Mouse (Mus musculus) lung, embryonic 15.5 days (tissue): ENCODE measurements around the gene Rcan1. TPM values are rescaled to one million over a fixed set of nuclear protein-coding genes. Genes with fewer than 3 reads are reported as not detected.

Experiments
- ATAC-seq: fragments of 200-750 bp; cut with Nextera tagmentation; 2 replicates; pipeline ENCODE4 v1.8.0; 2017; ENCODE audit warnings: moderate number of reproducible peaks, borderline replicate concordance; ENCODE audit not compliant: low FRiP score, low TSS enrichment; ENCODE audit errors: extremely low read depth
- H3K27ac ChIP-seq: fragments of 300-500 bp; sonication (generic); 2 replicates; pipeline ENCODE4 v1.5.1; 2015; ENCODE audit warnings: moderate library complexity, mild to moderate bottlenecking, inconsistent platforms
- H3K27me3 ChIP-seq: fragments of 300-500 bp; sonication (generic); 2 replicates; pipeline ENCODE4 v1.6.1; 2015; ENCODE audit warnings: inconsistent platforms
- H3K36me3 ChIP-seq: fragments of 300-500 bp; sonication (generic); 2 replicates; pipeline ENCODE4 v1.6.1; 2015; ENCODE audit warnings: inconsistent platforms
- H3K4me1 ChIP-seq: fragments of 300-500 bp; sonication (generic); 2 replicates; pipeline ENCODE4 v1.6.1; 2015; ENCODE audit warnings: inconsistent platforms
- H3K4me2 ChIP-seq: fragments of 300-500 bp; sonication (generic); 2 replicates; pipeline ENCODE4 v1.6.1; 2015; ENCODE audit warnings: inconsistent platforms, mild to moderate bottlenecking, moderate library complexity
- H3K4me3 ChIP-seq: fragments of 300-500 bp; sonication (generic); 2 replicates; pipeline ENCODE4 v1.5.1; 2015; ENCODE audit warnings: mild to moderate bottlenecking, inconsistent platforms
- H3K9ac ChIP-seq: fragments of 300-500 bp; sonication (generic); 2 replicates; pipeline ENCODE4 v1.6.1; 2015; ENCODE audit warnings: inconsistent platforms
- H3K9me3 ChIP-seq: fragments of 300-500 bp; sonication (generic); 2 replicates; pipeline ENCODE4 v1.6.1; 2016; ENCODE audit warnings: inconsistent platforms
- WGBS: fragments of 180-500 bp; shearing (Covaris S2); methylation state at CpG from one replicate; pipeline ENCODE4 v1.1.7; 2015; 5-methylcytosine and 5-hydroxymethylcytosine counted together
- polyA plus RNA-seq: library from polyadenylated mRNA; unstranded; fragments of >200 nt; fragmentation: Nextera tagmentation; extraction: Ambion mirVana; gene quantifications from 2 replicates; pipeline ENCODE4 v1.2.1, GENCODE M21; 2015

Rcan1 gene
- polyA plus RNA-seq, 1 experiment from 2014 or later, result 51.4 TPM

DNA sequence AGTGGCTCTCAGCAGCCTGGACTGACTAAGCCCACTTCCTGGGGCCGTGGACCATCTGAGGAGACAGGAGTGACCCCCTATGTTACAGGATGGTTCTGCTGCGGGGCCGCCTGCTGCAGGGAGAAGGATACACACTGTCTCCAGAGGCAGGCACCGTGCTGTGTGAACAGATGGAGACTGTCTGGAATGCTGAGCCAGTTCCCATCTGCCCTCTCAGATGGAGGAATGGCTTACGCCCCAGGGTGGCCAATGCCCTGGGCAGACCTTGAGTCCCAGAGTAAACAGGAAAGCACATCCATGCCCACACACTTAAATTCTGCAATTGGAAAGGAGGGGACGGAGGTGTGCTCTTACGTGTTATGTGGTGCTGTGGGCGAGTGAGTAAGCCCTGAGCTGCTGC lies 20.3 kb downstream of the Rcan1 start:
- peaks cover 31% of the 10 kb centered on the region for H3K4me1 ChIP-seq
- H3K4me2 ChIP-seq, result no peak overlapping the region
- H3K9me3 ChIP-seq, result no peaks in the 10 kb centered on the region
- no peak for ATAC-seq
- WGBS, result 84% methylated on average over 8 of the region's 8 CpGs
- no peaks in the 10 kb centered on the region for H3K27me3 ChIP-seq
- H3K36me3 ChIP-seq, result no peaks in the 10 kb centered on the region
- no peak overlapping the region for H3K27ac ChIP-seq
- H3K4me3 ChIP-seq, result no peak overlapping the region
- no peak overlapping the region for H3K9ac ChIP-seq

DNA sequence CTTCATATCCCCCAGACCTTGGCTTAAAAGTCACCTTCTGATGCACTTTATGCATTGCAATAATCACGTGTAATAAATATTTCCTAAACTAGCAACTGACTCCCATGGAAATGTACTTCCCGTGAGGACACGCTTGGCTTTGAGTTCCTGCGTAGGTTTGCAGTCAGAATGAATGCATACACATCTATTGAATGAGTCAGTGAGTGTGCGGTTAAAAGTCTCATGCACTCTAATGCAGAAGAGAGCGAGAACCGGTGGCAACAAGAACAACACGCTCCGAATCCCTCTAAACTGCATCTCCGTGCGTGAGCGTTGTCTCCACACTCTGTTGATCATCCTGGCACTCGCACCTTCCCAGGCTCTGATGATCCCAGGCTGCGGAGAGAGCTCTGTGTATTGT lies 21.6 kb downstream of the Rcan1 start:
- Histone ChIP-seq H3K36me3 (no peaks in the 10 kb centered on the region), H3K4me1 (peaks cover 29% of the 10 kb centered on the region), H3K9me3 (no peaks in the 10 kb centered on the region), H3K27ac (no peak overlapping the region), H3K27me3 (no peaks in the 10 kb centered on the region), H3K4me3 (no peak overlapping the region), H3K4me2 (no peak overlapping the region), H3K9ac (no peak overlapping the region)
- ATAC-seq, result no peak
- WGBS, result 90% methylated on average over 14 of the region's 14 CpGs

DNA sequence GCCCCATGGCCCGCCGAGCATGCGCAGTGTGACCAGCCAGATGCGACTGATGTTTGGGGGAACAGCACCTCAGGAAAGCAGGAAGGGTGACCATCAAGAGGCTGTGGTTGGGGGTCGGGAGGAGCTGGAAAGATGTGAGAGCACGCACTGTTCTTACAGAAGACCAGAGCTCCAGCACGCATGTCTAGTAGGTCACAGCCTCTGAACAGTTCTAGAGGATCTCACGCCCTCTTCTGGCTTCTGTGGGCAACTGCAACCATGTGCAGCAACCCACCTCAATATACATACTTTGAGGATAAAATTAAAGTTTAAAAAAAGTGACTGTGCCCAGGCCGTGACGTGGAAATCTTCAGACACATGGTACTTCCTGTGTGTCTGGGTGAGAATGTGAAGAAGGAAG lies 25.3 kb downstream of the Rcan1 start:
- no peak overlapping the region for H3K4me2 ChIP-seq
- H3K9ac ChIP-seq, result no peak overlapping the region
- WGBS, result 58% methylated on average over 10 of the region's 10 CpGs
- H3K27me3 ChIP-seq, result no peaks in the 10 kb centered on the region
- H3K36me3 ChIP-seq, result no peaks in the 10 kb centered on the region
- no peak overlapping the region for H3K27ac ChIP-seq
- H3K9me3 ChIP-seq, result no peaks in the 10 kb centered on the region
- ATAC-seq, result no peak
- no peak overlapping the region for H3K4me3 ChIP-seq
- H3K4me1 ChIP-seq, result peaks cover 28% of the 10 kb centered on the region

DNA sequence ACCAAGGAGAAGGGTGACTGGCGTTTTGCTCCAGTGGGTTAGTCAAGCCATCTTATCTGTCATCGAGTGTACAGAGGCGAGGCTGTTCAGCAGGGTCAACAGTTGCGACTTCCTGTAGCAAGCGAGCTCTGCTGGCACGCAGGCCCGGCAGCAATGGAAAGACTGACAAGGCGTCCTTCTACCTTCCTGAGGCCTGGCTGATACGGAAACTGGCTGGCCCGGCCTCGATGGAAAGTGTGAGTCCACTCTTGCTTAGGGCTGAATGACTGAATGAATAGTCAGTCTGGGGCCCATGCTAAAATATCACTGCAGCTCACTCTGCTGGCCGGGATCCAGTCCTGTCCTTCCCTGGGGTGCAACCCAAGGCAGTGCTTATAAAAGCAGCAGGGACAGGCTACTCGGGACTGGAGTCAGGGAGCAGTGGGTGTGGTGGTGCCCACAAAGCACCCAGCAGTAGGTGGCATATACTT lies 27.0 kb downstream of the Rcan1 start:
- no peak overlapping the region for H3K4me2 ChIP-seq
- no peak overlapping the region for H3K9ac ChIP-seq
- H3K27ac ChIP-seq, result peak overlapping the region; percentile 70
- no peaks in the 10 kb centered on the region for H3K27me3 ChIP-seq
- H3K4me1 ChIP-seq, result peaks cover 25% of the 10 kb centered on the region
- no peaks in the 10 kb centered on the region for H3K36me3 ChIP-seq
- no peaks in the 10 kb centered on the region for H3K9me3 ChIP-seq
- ATAC-seq, result peak; percentile 50
- 16% methylated on average over 13 of the region's 13 CpGs for WGBS
- no peak overlapping the region for H3K4me3 ChIP-seq

DNA sequence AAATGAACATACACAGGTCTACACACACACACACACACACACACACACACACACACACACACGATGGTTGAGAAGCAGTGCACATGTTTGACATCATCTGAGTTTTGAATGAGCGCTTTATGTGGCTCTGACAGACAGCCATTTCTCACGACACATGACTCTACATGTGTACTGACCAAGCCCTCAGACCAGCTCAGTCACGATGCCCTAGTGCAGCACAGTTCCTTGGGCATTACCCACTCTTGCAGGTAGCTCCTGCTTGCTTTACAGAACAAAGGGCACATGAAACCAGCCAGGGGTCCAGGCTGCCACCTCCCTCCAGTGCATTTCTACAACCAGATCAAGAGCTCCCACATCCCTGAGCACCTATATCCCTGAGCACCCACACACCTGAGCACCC lies 27.7 kb downstream of the Rcan1 start:
- H3K27me3 ChIP-seq, result no peaks in the 10 kb centered on the region
- H3K4me2 ChIP-seq, result no peak overlapping the region
- WGBS, result 79% methylated on average over 4 of the region's 4 CpGs
- H3K27ac ChIP-seq, result peak overlapping the region; percentile 70; the same call in 1 of the 2 replicates
- H3K9ac ChIP-seq, result no peak overlapping the region
- ATAC-seq, result no peak
- no peaks in the 10 kb centered on the region for H3K9me3 ChIP-seq
- H3K36me3 ChIP-seq, result no peaks in the 10 kb centered on the region
- H3K4me1 ChIP-seq, result peaks cover 25% of the 10 kb centered on the region
- H3K4me3 ChIP-seq, result no peak overlapping the region

DNA sequence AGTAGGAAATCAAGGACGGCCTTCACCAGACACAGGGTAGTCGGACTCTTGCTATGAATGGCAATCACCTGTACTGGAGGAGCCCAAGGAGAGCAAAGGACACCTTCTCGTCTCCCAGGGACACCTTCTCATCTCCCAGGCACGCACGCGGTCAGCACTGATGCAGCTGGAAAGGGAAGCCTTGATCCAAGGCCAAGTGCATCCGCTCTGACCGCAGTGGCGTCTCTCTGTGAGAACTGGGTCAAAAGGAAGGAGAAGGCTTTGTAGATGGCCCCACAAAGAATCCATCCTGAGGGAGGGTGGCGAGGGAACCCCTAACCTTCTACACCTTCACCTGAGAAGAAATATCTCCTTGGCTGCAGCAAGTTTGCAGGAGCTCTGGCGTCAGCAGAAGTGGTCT lies 28.5 kb downstream of the Rcan1 start:
- no peak overlapping the region for H3K4me2 ChIP-seq
- no peak overlapping the region for H3K9ac ChIP-seq
- WGBS, result 84% methylated on average over 11 of the region's 11 CpGs
- peaks cover 25% of the 10 kb centered on the region for H3K4me1 ChIP-seq
- no peaks in the 10 kb centered on the region for H3K27me3 ChIP-seq
- no peak for ATAC-seq
- H3K9me3 ChIP-seq, result no peaks in the 10 kb centered on the region
- H3K36me3 ChIP-seq, result no peaks in the 10 kb centered on the region
- no peak overlapping the region for H3K27ac ChIP-seq
- no peak overlapping the region for H3K4me3 ChIP-seq

DNA sequence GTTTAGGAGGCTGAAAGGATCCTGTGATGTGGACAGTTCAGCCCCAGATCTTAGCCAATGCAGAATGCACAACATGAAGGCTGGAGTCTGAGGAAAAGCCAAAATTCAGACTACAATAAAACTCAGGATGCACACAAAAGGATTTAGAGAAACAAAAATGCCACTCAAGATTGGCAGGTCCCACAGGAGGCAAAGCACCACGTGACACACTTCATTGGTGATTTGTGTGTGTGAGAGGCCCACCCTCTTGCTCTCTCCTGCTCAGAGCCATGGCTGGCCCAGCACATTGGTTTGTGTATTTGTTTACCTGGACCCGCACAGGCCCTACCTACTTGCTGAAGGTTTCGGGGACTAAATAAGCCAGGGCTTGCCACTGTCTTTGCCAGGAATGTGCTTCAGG lies 29.5 kb downstream of the Rcan1 start:
- Histone ChIP-seq H3K4me1 (peaks cover 25% of the 10 kb centered on the region), H3K27me3 (no peaks in the 10 kb centered on the region), H3K9ac (no peak overlapping the region), H3K9me3 (no peaks in the 10 kb centered on the region), H3K27ac (no peak overlapping the region), H3K4me2 (no peak overlapping the region), H3K36me3 (no peaks in the 10 kb centered on the region), H3K4me3 (no peak overlapping the region)
- no peak for ATAC-seq
- WGBS, result 81% methylated on average over 3 of the region's 3 CpGs

DNA sequence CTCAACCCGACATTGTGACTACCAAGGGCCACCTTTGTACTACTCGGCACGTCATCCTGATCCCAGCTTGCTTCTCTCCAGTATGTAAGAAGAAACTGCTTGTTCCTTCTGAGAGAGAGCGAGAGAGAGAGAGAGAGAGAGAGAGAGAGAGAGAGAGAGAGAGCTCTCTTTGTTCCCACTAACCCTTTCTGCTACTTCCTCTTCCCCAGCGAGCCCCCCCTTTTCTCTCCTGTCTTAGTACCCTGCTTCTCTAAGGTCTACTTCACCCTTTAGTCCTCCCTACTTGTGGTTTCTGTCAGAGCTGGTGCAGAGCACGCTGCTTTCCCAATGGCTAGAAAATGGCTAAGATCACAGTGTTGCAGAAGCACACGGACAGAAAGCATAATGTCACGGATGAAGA lies 30.4 kb downstream of the Rcan1 start:
- Histone ChIP-seq H3K27ac (no peak overlapping the region), H3K4me3 (no peak overlapping the region), H3K9ac (no peak overlapping the region), H3K4me2 (no peak overlapping the region), H3K36me3 (no peaks in the 10 kb centered on the region), H3K4me1 (peaks cover 25% of the 10 kb centered on the region), H3K9me3 (no peaks in the 10 kb centered on the region), H3K27me3 (no peaks in the 10 kb centered on the region)
- ATAC-seq, result no peak
- 71% methylated on average over 8 of the region's 8 CpGs for WGBS

DNA sequence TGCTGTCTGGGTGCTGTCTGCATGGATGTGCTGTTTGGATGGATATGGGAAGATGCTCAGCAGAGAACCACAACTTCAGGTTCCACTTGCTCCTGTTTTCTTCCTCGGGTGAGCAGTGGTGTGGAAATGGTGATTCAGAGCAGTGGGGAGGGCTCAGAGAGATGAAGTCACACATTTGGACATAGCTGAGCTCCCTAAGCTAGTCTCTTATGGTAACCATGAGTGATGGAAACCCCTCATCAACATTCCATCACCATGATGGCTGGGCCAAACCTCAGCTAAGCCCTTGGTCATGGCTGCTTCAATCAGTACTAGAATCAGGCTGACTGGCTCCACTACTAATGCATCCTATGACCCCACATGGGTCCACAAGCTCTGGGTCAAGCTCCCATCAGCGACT lies 30.9 kb downstream of the Rcan1 start:
- 70% methylated on average over 2 of the region's 2 CpGs for WGBS
- no peaks in the 10 kb centered on the region for H3K36me3 ChIP-seq
- H3K4me2 ChIP-seq, result no peak overlapping the region
- H3K4me1 ChIP-seq, result peaks cover 25% of the 10 kb centered on the region
- H3K27me3 ChIP-seq, result no peaks in the 10 kb centered on the region
- no peak overlapping the region for H3K27ac ChIP-seq
- H3K9me3 ChIP-seq, result no peaks in the 10 kb centered on the region
- no peak overlapping the region for H3K9ac ChIP-seq
- no peak for ATAC-seq
- no peak overlapping the region for H3K4me3 ChIP-seq

DNA sequence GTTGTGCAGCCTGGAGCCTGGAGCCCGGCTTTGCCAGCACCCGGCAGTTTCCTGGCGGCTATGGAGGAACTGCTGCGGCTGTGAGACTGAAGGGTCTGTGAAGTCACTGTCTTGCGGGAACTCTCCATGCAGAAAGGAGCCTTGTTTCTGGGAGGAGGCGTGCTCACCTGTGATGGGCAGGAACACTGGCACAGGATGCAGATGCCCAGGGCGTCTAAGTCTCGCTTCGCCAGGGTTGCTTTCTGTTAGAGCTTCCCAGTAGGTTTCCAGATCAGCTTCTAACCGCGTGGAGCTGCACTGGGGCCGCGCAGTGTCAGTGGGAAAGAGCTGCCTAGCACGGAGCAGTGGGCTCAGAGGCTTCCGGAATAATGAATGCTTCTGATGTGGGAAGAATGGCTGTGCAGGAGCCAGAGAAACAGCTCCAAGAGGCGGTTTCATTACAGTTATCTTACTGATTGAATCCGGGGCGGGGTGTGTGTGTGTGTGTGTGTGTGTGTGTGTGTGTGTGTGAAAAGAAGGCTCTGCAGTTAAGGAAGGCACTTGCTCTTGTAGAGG lies 35.2 kb downstream of the Rcan1 start:
- 75% methylated on average over 18 of the region's 18 CpGs for WGBS
- H3K9me3 ChIP-seq, result no peaks in the 10 kb centered on the region
- no peak overlapping the region for H3K27ac ChIP-seq
- ATAC-seq, result no peak; the same call in 1 of the 2 replicates
- H3K4me1 ChIP-seq, result no peaks in the 10 kb centered on the region
- H3K4me2 ChIP-seq, result no peak overlapping the region
- no peak overlapping the region for H3K4me3 ChIP-seq
- no peaks in the 10 kb centered on the region for H3K27me3 ChIP-seq
- H3K9ac ChIP-seq, result no peak overlapping the region
- no peaks in the 10 kb centered on the region for H3K36me3 ChIP-seq

DNA sequence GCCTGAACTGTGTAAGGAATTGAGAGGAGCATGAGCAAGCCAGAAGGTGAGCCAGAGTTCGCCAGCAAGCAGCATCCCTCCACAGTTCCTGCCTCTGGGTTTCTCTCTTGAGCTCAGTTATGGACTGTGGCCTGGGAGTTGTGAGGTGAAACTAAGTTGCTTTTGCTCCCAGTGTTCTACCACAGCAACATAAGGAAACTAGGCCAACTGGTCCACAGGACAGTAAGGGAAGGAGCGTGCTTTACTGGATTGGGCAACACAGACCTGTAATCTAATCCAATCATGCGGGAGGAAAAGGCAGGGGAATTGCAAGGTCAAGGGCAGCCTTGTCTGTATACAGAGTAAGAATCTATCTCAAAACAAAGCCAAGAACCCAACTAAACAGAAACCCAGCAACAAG lies 37.5 kb downstream of the Rcan1 start:
- Histone ChIP-seq H3K36me3 (no peaks in the 10 kb centered on the region), H3K4me1 (peaks cover 21% of the 10 kb centered on the region)
- WGBS, result 88% methylated on average over 3 of the region's 3 CpGs

DNA sequence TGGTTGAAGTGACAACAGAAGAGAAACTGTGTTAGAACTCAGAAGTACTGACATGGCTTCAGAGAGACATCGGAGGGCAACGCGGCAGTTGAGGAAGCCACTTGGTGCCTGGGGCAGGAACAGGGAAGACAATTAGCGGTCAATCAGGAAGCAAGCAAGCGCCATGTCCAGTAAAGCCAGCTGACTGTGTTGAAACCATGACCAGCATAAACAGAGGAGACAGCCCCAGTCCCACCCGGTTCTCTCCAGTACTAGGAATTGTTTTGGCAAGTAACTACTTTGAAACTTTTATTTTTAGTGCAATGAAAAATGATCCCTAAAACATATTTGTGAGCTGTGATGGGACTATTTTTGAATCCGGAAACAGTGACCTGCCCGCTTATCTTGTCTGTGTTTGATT lies 39.9 kb downstream of the Rcan1 start:
- Histone ChIP-seq H3K27me3 (no peaks in the 10 kb centered on the region), H3K4me2 (no peak overlapping the region), H3K36me3 (no peaks in the 10 kb centered on the region), H3K27ac (no peak overlapping the region), H3K9ac (no peak overlapping the region), H3K4me3 (no peak overlapping the region), H3K4me1 (peaks cover 42% of the 10 kb centered on the region), H3K9me3 (no peaks in the 10 kb centered on the region)
- ATAC-seq, result no peak
- WGBS, result 76% methylated on average over 8 of the region's 8 CpGs

More for the DNA sequence above, 37.5 kb downstream of the Rcan1 start:
- Histone ChIP-seq H3K9ac (no peak overlapping the region), H3K9me3 (no peaks in the 10 kb centered on the region), H3K4me2 (no peak overlapping the region), H3K27ac (no peak overlapping the region), H3K4me3 (no peak overlapping the region), H3K27me3 (no peaks in the 10 kb centered on the region)
- no peak for ATAC-seq
